Mouse (Mus musculus): ENCODE results near the gene Tcf7l2.

DNA sequence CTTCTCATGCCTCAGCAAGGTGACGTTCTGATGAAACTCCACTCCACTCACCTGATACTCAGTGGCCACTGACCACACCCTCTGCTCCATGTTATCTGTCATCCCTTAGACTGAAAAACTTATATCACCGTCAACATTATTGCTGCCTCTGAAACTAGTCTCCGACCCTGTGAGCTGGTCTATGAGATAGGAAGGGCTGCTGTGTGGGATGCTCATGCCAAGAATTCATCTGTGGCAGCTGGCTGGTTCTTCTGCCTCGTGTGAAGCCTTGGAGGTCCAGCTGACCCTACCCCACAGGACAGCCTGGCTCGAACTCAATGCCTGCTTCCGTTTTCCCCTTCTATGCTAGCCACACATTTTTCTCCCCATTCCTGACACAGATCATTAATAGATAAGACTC lies 125.6 kb downstream of the Tcf7l2 start:
- TF ChIP-seq CTCF (IDR thresholded peaks at IDR 0.05; ENCODE audit: low read depth): no peak
- TF ChIP-seq EP300 (IDR thresholded peaks at IDR 0.05; ENCODE audit: low read depth): peak; percentile 90

Measured in liver, embryonic 14.5 days (tissue).